Mouse (Mus musculus) megakaryocyte progenitor cell, adult 5-6 weeks (primary cell): ENCODE data around the gene Nptxr. TPM values are rescaled to one million over a fixed set of nuclear protein-coding genes. Genes with fewer than 3 reads are reported as not detected.

Experiments used
- ATAC-seq: replicated peaks from 2 replicates; pipeline ENCODE4 v1.8.0; 2016; ENCODE audit warnings: mild to moderate bottlenecking, moderate TSS enrichment, inconsistent platforms; ENCODE audit not compliant: poor library complexity
- total RNA-seq, 2 experiments: library from RNA; stranded (forward) in 1 of 2; stranded (reverse) in 1 of 2; fragments of 157-497, 149-512 nt in 1 of 2; fragments of 200-1000 nt in 1 of 2; gene quantifications; 2 replicates each; pipeline versions ENCODE4 v1.2.3 to v1.2.4; 2015 to 2017

The Nptxr gene
- total RNA-seq, 2 experiments from 2014 or later: 0.15 to 0.17 TPM

- ATAC-seq: 0 out of 2 replicates have a peak, but pooled peaks have one; percentile 30
Measured at GRCm38 (mm10) chr15:79792455-79792854, 12.1 kb downstream of the Nptxr start.

GRCm38 (mm10) chr15:79791502-79791901 is 13.1 kb downstream of the Nptxr start:
- ATAC-seq: peak; percentile 74

GRCm38 (mm10) chr15:79790905-79791304 is 13.7 kb downstream of the Nptxr start:
- ATAC-seq: no peak

GRCm38 (mm10) chr15:79790111-79790510 is 14.5 kb downstream of the Nptxr start:
- no peak for ATAC-seq

- ATAC-seq: no peak
Measured at GRCm38 (mm10) chr15:79787815-79788214, 16.8 kb downstream of the Nptxr start.

- no peak for ATAC-seq
Measured at GRCm38 (mm10) chr15:79785056-79785455, 19.5 kb downstream of the Nptxr start.

- no peak for ATAC-seq
Measured at GRCm38 (mm10) chr15:79777749-79778148, 26.8 kb downstream of the Nptxr start, which contains the start of gene Dnal4. Gene Dnal4 (minus strand): TSS chr15:79777849.

GRCm38 (mm10) chr15:79775662-79776061 is 28.9 kb downstream of the Nptxr start:
- ATAC-seq: no peak

- ATAC-seq: peak; percentile 97
Measured at GRCm38 (mm10) chr15:79774117-79775027, 30.2 kb downstream of the Nptxr start.

- no peak for ATAC-seq
Measured at GRCm38 (mm10) chr15:79770629-79771240, 33.8 kb downstream of the Nptxr start.

- ATAC-seq: peak; percentile 81
Measured at GRCm38 (mm10) chr15:79768302-79768701, 36.3 kb downstream of the Nptxr start.

GRCm38 (mm10) chr15:79767327-79767961 is 37.1 kb downstream of the Nptxr start:
- ATAC-seq: no peak

- ATAC-seq: no peak
Measured at GRCm38 (mm10) chr15:79766586-79767071, 37.9 kb downstream of the Nptxr start.

- no peak for ATAC-seq
Measured at GRCm38 (mm10) chr15:79766168-79766567, 38.4 kb downstream of the Nptxr start.

GRCm38 (mm10) chr15:79765361-79765760 is 39.2 kb downstream of the Nptxr start:
- ATAC-seq: no peak

- no peak for ATAC-seq
Measured at GRCm38 (mm10) chr15:79764539-79765267, 39.9 kb downstream of the Nptxr start.

GRCm38 (mm10) chr15:79763601-79764246 is 40.8 kb downstream of the Nptxr start:
- no peak for ATAC-seq

GRCm38 (mm10) chr15:79763001-79763400 is 41.6 kb downstream of the Nptxr start:
- ATAC-seq: no peak

GRCm38 (mm10) chr15:79760956-79761355 is 43.6 kb downstream of the Nptxr start:
- ATAC-seq: no peak

GRCm38 (mm10) chr15:79757118-79757517 is 47.4 kb downstream of the Nptxr start:
- ATAC-seq: 0 out of 2 replicates have a peak, but pooled peaks have one; percentile 27
